Mouse (Mus musculus): Measurements from ENCODE around the gene Apba3. TPM values are rescaled to one million over a fixed set of nuclear protein-coding genes. Genes with fewer than 3 reads are reported as not detected.

The Apba3 gene
- polyA plus RNA-seq, 1 experiment from 2014 or later, result 45.3 TPM

DNA sequence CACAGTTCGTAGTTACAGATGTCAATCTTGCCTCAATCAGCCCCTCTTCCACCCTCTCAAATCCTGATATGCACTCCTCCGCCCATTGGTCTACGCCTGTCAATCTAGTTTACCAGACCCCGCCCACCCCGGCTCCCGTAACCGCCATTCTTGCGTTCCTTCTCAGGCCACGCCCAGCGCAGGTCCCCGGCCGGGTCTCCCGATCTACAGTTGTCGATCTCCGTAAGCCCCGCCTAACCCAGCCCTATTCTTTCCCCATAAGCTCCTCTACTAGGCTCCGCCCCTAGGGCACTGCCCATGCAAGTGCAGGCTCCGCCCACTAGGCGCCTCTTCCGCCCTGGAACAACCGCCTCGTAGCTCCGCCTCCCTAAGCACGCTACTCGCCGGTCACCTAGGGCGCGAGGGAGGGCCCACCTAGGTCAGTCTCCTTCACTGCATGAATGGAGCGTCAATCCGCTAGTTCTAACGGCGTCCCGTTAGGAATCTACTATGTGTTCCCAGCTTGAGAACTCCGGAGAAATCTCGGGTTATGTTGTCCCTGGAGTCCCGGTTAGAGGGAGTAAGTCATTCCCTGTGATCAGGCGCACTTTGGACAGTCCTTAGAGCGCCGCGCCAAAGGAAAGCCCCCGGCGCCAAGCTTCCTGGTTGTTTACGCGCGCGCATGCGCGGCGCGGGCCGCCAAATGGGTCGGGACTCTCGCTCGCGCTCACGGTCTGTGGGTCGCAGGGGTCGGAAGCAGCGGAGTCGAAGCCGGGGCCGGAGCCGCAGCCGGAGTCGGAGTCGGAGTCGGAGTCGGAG, 54.0 kb downstream of the Apba3 start, which contains the start of gene Cactin:
Gene Cactin (plus strand): TSS at position 554 of the 798 bp plus-strand sequence.
- DNase-seq (ENCODE audit: low spot score) (peak; percentile 99), ATAC-seq (ENCODE audit: insufficient number of reproducible peaks, low FRiP score, low TSS enrichment, low read depth) (peak; percentile 91)
- H3K9me3 ChIP-seq (ENCODE audit: control insufficient read depth, low read length), result no peaks in the 10 kb centered on the region
- H3K4me1 ChIP-seq (ENCODE audit: control insufficient read depth, insufficient read depth, low read length), result peaks cover 32% of the 10 kb centered on the region
- WGBS, result under 1% methylated on average over 68 of the region's 68 CpGs
- peak within 1 kb of the TSS; percentile 71 for H3K27ac ChIP-seq (replicated peaks; ENCODE audit: low read depth, low read length)
- H3K4me3 ChIP-seq (ENCODE audit: low read depth, low read length), result peak within 1 kb of the TSS; percentile 95
- peaks cover 33% of the 10 kb centered on the region for H3K36me3 ChIP-seq (ENCODE audit: control insufficient read depth, insufficient read depth, low read length)
- peak within 1 kb of the TSS; percentile 79 for H3K9ac ChIP-seq (ENCODE audit: low read length)
- peak within 1 kb of the TSS; percentile 71 for H3K4me2 ChIP-seq (ENCODE audit: low read depth, severe bottlenecking)
- H3K27me3 ChIP-seq (ENCODE audit: control insufficient read depth, insufficient read depth, low read length), result no peaks in the 10 kb centered on the region

DNA sequence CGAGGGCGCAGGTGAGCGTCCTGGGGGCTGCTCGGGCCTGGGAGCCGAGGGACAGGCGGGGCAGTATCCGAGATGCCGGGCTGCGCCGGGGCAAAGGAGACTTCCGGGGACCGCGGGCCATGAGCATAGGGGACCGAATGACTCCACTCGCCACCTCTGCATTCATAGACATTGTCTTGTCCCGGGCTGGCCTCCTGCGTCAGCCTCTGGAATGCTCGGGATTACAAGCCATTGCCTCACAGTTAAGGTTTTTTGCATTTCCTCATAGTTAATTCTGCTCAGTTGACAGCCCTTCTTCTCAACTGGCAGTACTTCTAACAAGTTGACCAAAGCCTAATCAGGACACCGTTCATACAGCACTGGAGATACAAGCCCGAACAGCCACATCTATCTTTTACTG, 54.7 kb downstream of the Apba3 start:
- Histone ChIP-seq H3K4me3 (ENCODE audit: low read depth, low read length) (peak overlapping the region; percentile 95), H3K9me3 (ENCODE audit: control insufficient read depth, low read length) (no peaks in the 10 kb centered on the region), H3K36me3 (ENCODE audit: control insufficient read depth, insufficient read depth, low read length) (peaks cover 39% of the 10 kb centered on the region), H3K27me3 (ENCODE audit: control insufficient read depth, insufficient read depth, low read length) (no peaks in the 10 kb centered on the region), H3K4me1 (ENCODE audit: control insufficient read depth, insufficient read depth, low read length) (peaks cover 29% of the 10 kb centered on the region), H3K4me2 (ENCODE audit: low read depth, severe bottlenecking) (peak overlapping the region; percentile 71), H3K27ac (replicated peaks; ENCODE audit: low read depth, low read length) (peak overlapping the region; percentile 71), H3K9ac (ENCODE audit: low read length) (peak overlapping the region; percentile 79)
- ATAC-seq (ENCODE audit: insufficient number of reproducible peaks, low FRiP score, low TSS enrichment, low read depth), result no peak
- WGBS, result 3% methylated on average over 20 of the region's 20 CpGs
- DNase-seq (ENCODE audit: low spot score), result no peak

DNA sequence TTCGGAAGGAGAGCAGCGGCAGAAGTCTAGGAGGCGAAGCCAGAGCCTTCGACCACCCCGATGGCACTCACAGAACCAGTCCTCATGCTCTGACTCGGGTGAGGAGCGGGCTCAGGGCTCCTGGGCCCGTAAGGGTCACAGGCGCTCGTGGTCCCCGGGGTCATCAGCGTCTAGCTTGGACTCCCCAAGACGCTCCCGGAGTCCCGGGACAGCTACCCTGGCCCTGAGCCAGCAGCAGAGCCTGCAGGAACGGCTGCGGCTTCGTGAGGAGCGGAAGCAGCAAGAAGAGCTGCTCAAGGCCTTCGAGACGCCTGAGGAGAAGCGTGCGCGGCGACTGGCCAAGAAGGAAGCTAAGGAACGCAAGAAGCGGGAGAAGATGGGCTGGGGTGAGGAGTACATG, 55.7 kb downstream of the Apba3 start:
- DNase-seq (ENCODE audit: low spot score) (no peak), ATAC-seq (ENCODE audit: insufficient number of reproducible peaks, low FRiP score, low TSS enrichment, low read depth) (no peak)
- Histone ChIP-seq H3K27ac (replicated peaks; ENCODE audit: low read depth, low read length) (no peak overlapping the region), H3K9ac (ENCODE audit: low read length) (no peak overlapping the region), H3K4me1 (ENCODE audit: control insufficient read depth, insufficient read depth, low read length) (peaks cover 19% of the 10 kb centered on the region), H3K36me3 (ENCODE audit: control insufficient read depth, insufficient read depth, low read length) (peaks cover 46% of the 10 kb centered on the region), H3K27me3 (ENCODE audit: control insufficient read depth, insufficient read depth, low read length) (no peaks in the 10 kb centered on the region), H3K9me3 (ENCODE audit: control insufficient read depth, low read length) (no peaks in the 10 kb centered on the region), H3K4me2 (ENCODE audit: low read depth, severe bottlenecking) (peak overlapping the region; percentile 71; the same call in 1 of the 2 replicates), H3K4me3 (ENCODE audit: low read depth, low read length) (peak overlapping the region; percentile 95; the same call in 1 of the 2 replicates)
- WGBS, result 93% methylated on average over 27 of the region's 27 CpGs

Small RNA genes lying within 50 kb of the gene (microRNA-seq; reads per million reads assigned to microRNA genes)
- 13.1 reads per million, percentile 23 among the genes with 10 or more reads in this experiment for gene Mir3057

Other genes with a start within 250 kb of the Apba3 start
- 0.07 and 0.16 TPM in 2 replicates for gene Diras1, start 241.3 kb upstream of the Apba3 start, polyA plus RNA-seq (2014; fragmentation: Nextera tagmentation; extraction: Ambion mirVana)
- 7.8 and 7.9 TPM in 2 replicates for gene Slc39a3, start 229.5 kb upstream of the Apba3 start, polyA plus RNA-seq (2014; fragmentation: Nextera tagmentation; extraction: Ambion mirVana)
- gene Sgta, start 206.8 kb upstream of the Apba3 start, polyA plus RNA-seq (2014; fragmentation: Nextera tagmentation; extraction: Ambion mirVana), result 219 and 221 TPM in 2 replicates
- 64.0 and 73.5 TPM in 2 replicates for gene Thop1, start 196.9 kb upstream of the Apba3 start, polyA plus RNA-seq (2014; fragmentation: Nextera tagmentation; extraction: Ambion mirVana)
- gene Creb3l3, start 168.1 kb upstream of the Apba3 start, polyA plus RNA-seq (2014; fragmentation: Nextera tagmentation; extraction: Ambion mirVana), result 0.27 and 0.28 TPM in 2 replicates
- 230 and 239 TPM in 2 replicates for gene Map2k2, start 161.0 kb upstream of the Apba3 start, polyA plus RNA-seq (2014; fragmentation: Nextera tagmentation; extraction: Ambion mirVana)
- gene Zbtb7a, start 131.7 kb upstream of the Apba3 start, polyA plus RNA-seq (2014; fragmentation: Nextera tagmentation; extraction: Ambion mirVana), result 6.7 and 8.4 TPM in 2 replicates
- 53.3 and 56.9 TPM in 2 replicates for gene Pias4, start 99.0 kb upstream of the Apba3 start, polyA plus RNA-seq (2014; fragmentation: Nextera tagmentation; extraction: Ambion mirVana)
- 428 TPM in 2 replicates for gene Eef2, start 90.3 kb upstream of the Apba3 start, polyA plus RNA-seq (2014; fragmentation: Nextera tagmentation; extraction: Ambion mirVana)
- 43.3 and 49.1 TPM in 2 replicates for gene Dapk3, start 84.0 kb upstream of the Apba3 start, polyA plus RNA-seq (2014; fragmentation: Nextera tagmentation; extraction: Ambion mirVana)
- not detected in 2 replicates for gene 4930442H23Rik, start 83.1 kb upstream of the Apba3 start, polyA plus RNA-seq (2014; fragmentation: Nextera tagmentation; extraction: Ambion mirVana)
- gene Nmrk2, start 64.9 kb upstream of the Apba3 start, polyA plus RNA-seq (2014; fragmentation: Nextera tagmentation; extraction: Ambion mirVana), result 0.08 TPM in 1 of 2 replicates, not detected in the other
- gene Atcay, start 36.1 kb upstream of the Apba3 start, polyA plus RNA-seq (2014; fragmentation: Nextera tagmentation; extraction: Ambion mirVana), result 0.11 and 0.27 TPM in 2 replicates
- 3.4 and 4.2 TPM in 2 replicates for gene Zfr2, start 33.8 kb upstream of the Apba3 start, polyA plus RNA-seq (2014; fragmentation: Nextera tagmentation; extraction: Ambion mirVana)
- 1.2 and 2.3 TPM in 2 replicates for gene Matk, start 14.0 kb upstream of the Apba3 start, polyA plus RNA-seq (2014; fragmentation: Nextera tagmentation; extraction: Ambion mirVana)
- 198 and 217 TPM in 2 replicates for gene Mrpl54, start within 50 bp of the Apba3 start, polyA plus RNA-seq (2014; fragmentation: Nextera tagmentation; extraction: Ambion mirVana)
- 2.0 TPM in 2 replicates for gene Tjp3, start 24.6 kb downstream of the Apba3 start, polyA plus RNA-seq (2014; fragmentation: Nextera tagmentation; extraction: Ambion mirVana)
- 49.0 and 60.6 TPM in 2 replicates for gene Pip5k1c, start 26.0 kb downstream of the Apba3 start, polyA plus RNA-seq (2014; fragmentation: Nextera tagmentation; extraction: Ambion mirVana)
- gene Cactin, start 54.1 kb downstream of the Apba3 start, polyA plus RNA-seq (2014; fragmentation: Nextera tagmentation; extraction: Ambion mirVana), result 35.9 and 40.0 TPM in 2 replicates
- 1.7 and 1.8 TPM in 2 replicates for gene Tbxa2r, start 61.8 kb downstream of the Apba3 start, polyA plus RNA-seq (2014; fragmentation: Nextera tagmentation; extraction: Ambion mirVana)
- gene Gipc3, start 76.3 kb downstream of the Apba3 start, polyA plus RNA-seq (2014; fragmentation: Nextera tagmentation; extraction: Ambion mirVana), result not detected in 2 replicates
- 129 and 130 TPM in 2 replicates for gene Hmg20b, start 83.5 kb downstream of the Apba3 start, polyA plus RNA-seq (2014; fragmentation: Nextera tagmentation; extraction: Ambion mirVana)
- 4.7 and 5.9 TPM in 2 replicates for gene Mfsd12, start 90.5 kb downstream of the Apba3 start, polyA plus RNA-seq (2014; fragmentation: Nextera tagmentation; extraction: Ambion mirVana)
- gene 4930404N11Rik, start 98.9 kb downstream of the Apba3 start, polyA plus RNA-seq (2014; fragmentation: Nextera tagmentation; extraction: Ambion mirVana), result 0.21 and 0.45 TPM in 2 replicates
- gene Fzr1, start 111.6 kb downstream of the Apba3 start, polyA plus RNA-seq (2014; fragmentation: Nextera tagmentation; extraction: Ambion mirVana), result 107 and 119 TPM in 2 replicates
- 53.7 and 55.7 TPM in 2 replicates for gene Dohh, start 117.5 kb downstream of the Apba3 start, polyA plus RNA-seq (2014; fragmentation: Nextera tagmentation; extraction: Ambion mirVana)
- 2.1 and 2.8 TPM in 2 replicates for gene Gm48551, start 117.5 kb downstream of the Apba3 start, polyA plus RNA-seq (2014; fragmentation: Nextera tagmentation; extraction: Ambion mirVana)
- 0.40 and 1.0 TPM in 2 replicates for gene Gm48552, start 122.0 kb downstream of the Apba3 start, polyA plus RNA-seq (2014; fragmentation: Nextera tagmentation; extraction: Ambion mirVana)
- 3.4 and 3.5 TPM in 2 replicates for gene Smim24, start 126.1 kb downstream of the Apba3 start, polyA plus RNA-seq (2014; fragmentation: Nextera tagmentation; extraction: Ambion mirVana)
- gene Nfic, start 188.7 kb downstream of the Apba3 start, polyA plus RNA-seq (2014; fragmentation: Nextera tagmentation; extraction: Ambion mirVana), result 16.7 and 18.7 TPM in 2 replicates
- gene Celf5, start 215.7 kb downstream of the Apba3 start, polyA plus RNA-seq (2014; fragmentation: Nextera tagmentation; extraction: Ambion mirVana), result 0.33 and 0.77 TPM in 2 replicates
- gene Ncln, start 229.4 kb downstream of the Apba3 start, polyA plus RNA-seq (2014; fragmentation: Nextera tagmentation; extraction: Ambion mirVana), result 60.3 and 66.8 TPM in 2 replicates
- gene S1pr4, start 233.2 kb downstream of the Apba3 start, polyA plus RNA-seq (2014; fragmentation: Nextera tagmentation; extraction: Ambion mirVana), result 0.10 and 0.43 TPM in 2 replicates

Measured in limb, embryonic 11.5 days (tissue).